Mouse (Mus musculus) intestine, postnatal 0 days (tissue): ENCODE data around the gene Med22. TPM values are rescaled to one million over a fixed set of nuclear protein-coding genes. Genes with fewer than 3 reads are reported as not detected.

Experiments used
- ATAC-seq: fragments of 200-750 bp; cut with Nextera tagmentation; 2 replicates; pipeline ENCODE4 v1.8.0; 2017; ENCODE audit warnings: mild to moderate bottlenecking, moderate TSS enrichment, moderate library complexity
- H3K27ac ChIP-seq: fragments of 300-500 bp; sonication (generic); 2 replicates; pipeline ENCODE4 v1.5.1; 2014; ENCODE audit warnings: mild to moderate bottlenecking, low read depth, low read length, moderate library complexity
- H3K27me3 ChIP-seq: fragments of 300-500 bp; sonication (generic); replicated peaks from 2 replicates; pipeline ENCODE4 v1.6.1; 2014; ENCODE audit warnings: low read length, mixed read lengths; ENCODE audit not compliant: control insufficient read depth, insufficient read depth
- H3K36me3 ChIP-seq: fragments of 300-500 bp; sonication (generic); 2 replicates; pipeline ENCODE4 v1.6.1; 2014; ENCODE audit warnings: mild to moderate bottlenecking, moderate library complexity; ENCODE audit not compliant: control insufficient read depth, insufficient read depth
- H3K4me1 ChIP-seq: fragments of 300-500 bp; sonication (generic); replicated peaks from 2 replicates; pipeline ENCODE4 v1.6.1; 2014; ENCODE audit warnings: antibody characterized with exemption, low read length, mixed read lengths; ENCODE audit not compliant: control insufficient read depth, insufficient read depth
- H3K4me2 ChIP-seq: fragments of 300-500 bp; sonication (generic); replicated peaks from 2 replicates; pipeline ENCODE4 v1.6.1; 2014; ENCODE audit warnings: low read depth, mild to moderate bottlenecking, moderate library complexity
- H3K4me3 ChIP-seq: fragments of 300-500 bp; sonication (generic); 2 replicates; pipeline ENCODE4 v1.5.1; 2014; ENCODE audit warnings: low read depth, low read length
- H3K9ac ChIP-seq: fragments of 300-500 bp; sonication (generic); 2 replicates; pipeline ENCODE4 v1.6.1; 2014; ENCODE audit warnings: mild to moderate bottlenecking, low read depth, low read length
- H3K9me3 ChIP-seq: fragments of 300-500 bp; sonication (generic); 2 replicates; pipeline ENCODE4 v1.6.1; 2016; ENCODE audit warnings: mixed run types; ENCODE audit not compliant: control insufficient read depth
- CTCF ChIP-seq: sonication (generic); IDR thresholded peaks from 2 replicates; pipeline ENCODE4 v1.5.1; 2016; ENCODE audit warnings: low read depth, mild to moderate bottlenecking, control low read depth, antibody characterized with exemption, moderate library complexity
- WGBS: fragments of 180-500 bp; shearing (Covaris S2); extraction: QIAGEN DNeasy Blood & Tissue Kit; methylation state at CpG from one replicate; pipeline ENCODE4 v1.1.7; 2014; 5-methylcytosine and 5-hydroxymethylcytosine counted together
- polyA plus RNA-seq: library from polyadenylated mRNA; unstranded; fragments of >200 nt; fragmentation: Nextera tagmentation; extraction: Ambion mirVana; gene quantifications from 2 replicates; pipeline ENCODE4 v1.2.1, GENCODE M21; 2015

The Med22 gene
- polyA plus RNA-seq, 1 experiment from 2014 or later, result 19.8 TPM

- Histone ChIP-seq H3K36me3 (peaks cover 43% of the 10 kb centered on the region), H3K9me3 (no peaks in the 10 kb centered on the region), H3K4me3 (no peak overlapping the region), H3K4me2 (no peak overlapping the region), H3K27me3 (no peaks in the 10 kb centered on the region), H3K9ac (no peak overlapping the region), H3K4me1 (peaks cover 15% of the 10 kb centered on the region), H3K27ac (no peak overlapping the region)
- ATAC-seq, result no peak
- no peak for TF ChIP-seq CTCF
- WGBS, result 79% methylated on average over 17 of the region's 17 CpGs
Observed at GRCm38 (mm10) chr2:26913416-26914147, 3.1 kb upstream of the Med22 start.

GRCm38 (mm10) chr2:26912253-26912770 lies 1.8 kb upstream of the Med22 start:
- Histone ChIP-seq H3K4me1 (peaks cover 12% of the 10 kb centered on the region), H3K9ac (peak overlapping the region; percentile 95)

GRCm38 (mm10) chr2:26910994-26911765 lies 703 bp upstream of the Med22 start:
- Histone ChIP-seq H3K4me2 (peak overlapping the region; percentile 83), H3K4me3 (peak overlapping the region; percentile 71), H3K27me3 (no peaks in the 10 kb centered on the region), H3K27ac (peak overlapping the region; percentile 90), H3K9ac (peak overlapping the region; percentile 95), H3K9me3 (no peaks in the 10 kb centered on the region), H3K4me1 (peaks cover 8% of the 10 kb centered on the region), H3K36me3 (peaks cover 31% of the 10 kb centered on the region)
- TF ChIP-seq CTCF, result no peak
- peak; percentile 28 for ATAC-seq
- under 1% methylated on average over 37 of the region's 37 CpGs for WGBS

More at GRCm38 (mm10) chr2:26912253-26912770, 1.8 kb upstream of the Med22 start:
- H3K9me3 ChIP-seq, result no peaks in the 10 kb centered on the region
- TF ChIP-seq CTCF, result no peak
- peaks cover 32% of the 10 kb centered on the region for H3K36me3 ChIP-seq
- no peak for ATAC-seq
- WGBS, result 62% methylated on average over 5 of the region's 5 CpGs
- H3K27me3 ChIP-seq, result no peaks in the 10 kb centered on the region
- H3K4me2 ChIP-seq, result peak overlapping the region; percentile 83
- H3K27ac ChIP-seq, result peak overlapping the region; percentile 90
- H3K4me3 ChIP-seq, result peak overlapping the region; percentile 71

GRCm38 (mm10) chr2:26909387-26909784 lies 1.1 kb downstream of the Med22 start:
- peak; percentile 50 for TF ChIP-seq CTCF
- Histone ChIP-seq H3K27me3 (no peaks in the 10 kb centered on the region), H3K4me2 (peak overlapping the region; percentile 83), H3K4me1 (peaks cover 8% of the 10 kb centered on the region), H3K4me3 (peak overlapping the region; percentile 71), H3K36me3 (peaks cover 38% of the 10 kb centered on the region), H3K27ac (no peak overlapping the region), H3K9ac (peak overlapping the region; percentile 70), H3K9me3 (no peaks in the 10 kb centered on the region)
- no peak for ATAC-seq

GRCm38 (mm10) chr2:26908710-26909386 lies 1.6 kb downstream of the Med22 start:
- Histone ChIP-seq H3K4me1 (peaks cover 8% of the 10 kb centered on the region), H3K4me2 (peak overlapping the region; percentile 83), H3K27ac (no peak overlapping the region; the same call in 1 of the 2 replicates), H3K36me3 (peaks cover 32% of the 10 kb centered on the region), H3K9ac (peak overlapping the region; percentile 70), H3K27me3 (no peaks in the 10 kb centered on the region), H3K9me3 (no peaks in the 10 kb centered on the region), H3K4me3 (peak overlapping the region; percentile 71; the same call in 1 of the 2 replicates)
- no peak for ATAC-seq
- 44% methylated on average over 18 of the region's 18 CpGs for WGBS
- TF ChIP-seq CTCF, result no peak

- H3K4me1 ChIP-seq, result peaks cover 7% of the 10 kb centered on the region
- no peak overlapping the region for H3K4me2 ChIP-seq
- H3K27ac ChIP-seq, result no peak overlapping the region
- no peak overlapping the region for H3K4me3 ChIP-seq
- WGBS, result 34% methylated on average over 4 of the region's 4 CpGs
- TF ChIP-seq CTCF, result peak; percentile 89
- H3K36me3 ChIP-seq, result peaks cover 15% of the 10 kb centered on the region; the same call in 1 of the 2 replicates
- no peaks in the 10 kb centered on the region for H3K9me3 ChIP-seq
- no peaks in the 10 kb centered on the region for H3K27me3 ChIP-seq
- no peak overlapping the region for H3K9ac ChIP-seq
- no peak for ATAC-seq
Observed at GRCm38 (mm10) chr2:26907109-26907508, 3.4 kb downstream of the Med22 start.
